Mouse (Mus musculus) erythroblast, adult 5-6 weeks (primary cell): ENCODE measurements around the gene Dr1. TPM values are rescaled to one million over a fixed set of nuclear protein-coding genes. Genes with fewer than 3 reads are reported as not detected.
"Not testable (repeated sequence)": the region's sequence is repeated elsewhere in the genome, so short reads cannot be mapped to it uniquely, and the experiment has no call there.

Source experiments
- ATAC-seq: replicated peaks from 2 replicates; pipeline ENCODE4 v1.8.0; 2016; ENCODE audit warnings: moderate number of reproducible peaks, mild to moderate bottlenecking, moderate TSS enrichment, inconsistent platforms; ENCODE audit not compliant: poor library complexity, low FRiP score, severe bottlenecking
- total RNA-seq, 2 experiments: library from RNA; stranded (forward) in 1 of 2; stranded (reverse) in 1 of 2; fragments of 150-400 nt in 1 of 2; fragments of 200-764, 138-1000 nt in 1 of 2; gene quantifications; 2 replicates each; pipeline versions ENCODE4 v1.2.3 to v1.2.4; 2015 to 2017; ENCODE audit warnings: low replicate concordance in 2 of 2

Dr1 gene
- total RNA-seq (2015; ENCODE audit: low replicate concordance), result 28.6 and 29.2 TPM in 2 replicates
- total RNA-seq (2017; ENCODE audit: low replicate concordance), result 18.4 and 30.2 TPM in 2 replicates

DNA sequence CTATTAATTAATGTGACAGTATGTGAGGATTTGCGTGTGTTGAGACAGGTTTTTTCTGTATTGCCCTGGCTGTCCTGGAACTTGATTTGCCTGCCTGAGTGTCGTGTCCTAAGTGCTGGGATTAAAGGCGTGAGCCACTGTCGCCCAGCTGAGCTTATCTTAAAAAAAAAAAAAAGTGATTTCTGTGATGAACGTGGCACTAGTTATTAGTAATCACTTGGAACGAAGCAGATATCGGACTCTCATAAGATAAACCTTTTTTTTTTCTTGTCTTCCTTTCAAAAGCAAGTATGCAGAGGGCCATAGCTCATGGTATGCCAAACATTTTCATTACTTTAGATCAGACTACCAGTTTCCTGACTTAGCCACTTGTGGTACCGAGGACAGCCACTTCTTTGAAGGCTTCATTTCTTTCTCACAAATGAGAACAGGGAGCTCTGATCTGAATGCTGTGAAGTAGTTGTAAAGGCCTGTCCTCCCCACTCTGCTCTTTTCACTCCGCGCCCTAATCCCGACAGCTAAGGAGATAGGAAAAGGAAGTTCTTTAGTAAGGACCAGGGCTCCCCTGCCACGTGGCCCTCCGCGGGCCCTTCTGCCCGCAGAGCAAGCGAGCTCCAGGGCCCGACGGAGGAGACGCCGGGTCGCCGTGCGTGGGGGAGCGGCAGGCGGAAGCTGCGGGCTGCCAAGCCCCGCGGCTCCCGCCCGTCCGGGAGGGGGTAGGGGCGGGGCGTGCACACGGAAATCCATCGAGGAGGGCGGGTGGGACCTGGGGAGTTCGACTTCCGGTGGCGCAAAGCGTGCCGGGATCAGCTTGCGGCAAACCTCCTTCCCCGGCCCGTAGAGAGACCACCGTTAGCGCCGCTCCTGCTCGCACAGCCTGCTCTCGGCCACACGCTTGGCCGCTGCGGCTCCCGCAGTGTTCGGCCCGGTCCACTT is at the start of gene Dr1:
TSS of gene Dr1 (plus strand) at position 771 of the 936 bp plus-strand sequence.
- ATAC-seq, result peak; percentile 88

DNA sequence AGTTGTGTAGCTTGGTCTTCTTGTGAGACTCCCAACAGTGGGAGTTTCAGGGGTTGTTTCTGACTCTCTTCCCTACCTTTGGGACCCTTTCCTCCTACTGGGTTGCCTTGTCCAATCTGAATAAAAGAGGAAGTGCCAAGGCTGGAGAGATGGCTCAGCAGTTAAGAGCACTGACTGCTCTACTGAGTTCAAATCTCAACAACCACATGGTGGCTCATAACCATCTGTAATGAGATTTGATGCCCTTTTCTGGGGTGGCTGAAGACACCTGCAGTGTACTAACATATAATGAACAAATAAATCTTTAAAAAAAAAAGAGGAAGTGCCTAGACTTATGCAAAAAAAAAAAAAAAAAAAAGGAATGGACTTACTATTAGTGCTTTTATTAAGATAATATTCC is 44.6 kb upstream of the Dr1 start:
- no peak for ATAC-seq

DNA sequence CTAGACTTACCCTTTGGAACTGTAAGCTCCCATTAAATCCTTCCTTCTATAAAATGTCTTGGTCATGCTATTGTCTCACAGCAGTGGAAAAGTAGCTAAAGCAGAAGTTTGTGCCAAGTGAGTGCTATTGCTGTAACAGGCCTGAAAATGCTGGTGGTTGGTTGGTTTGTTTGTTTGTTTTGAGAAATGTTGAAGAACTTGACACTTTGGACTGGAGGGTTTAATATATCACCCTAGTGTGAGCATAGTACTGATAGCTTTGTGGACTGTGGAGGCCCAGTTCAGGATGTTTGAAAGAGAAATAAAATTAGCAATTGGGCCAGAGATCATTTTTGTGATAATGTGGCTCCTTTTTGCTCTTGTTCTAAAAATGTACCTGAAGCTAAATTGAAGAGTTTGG is 42.5 kb upstream of the Dr1 start:
- no peak for ATAC-seq

DNA sequence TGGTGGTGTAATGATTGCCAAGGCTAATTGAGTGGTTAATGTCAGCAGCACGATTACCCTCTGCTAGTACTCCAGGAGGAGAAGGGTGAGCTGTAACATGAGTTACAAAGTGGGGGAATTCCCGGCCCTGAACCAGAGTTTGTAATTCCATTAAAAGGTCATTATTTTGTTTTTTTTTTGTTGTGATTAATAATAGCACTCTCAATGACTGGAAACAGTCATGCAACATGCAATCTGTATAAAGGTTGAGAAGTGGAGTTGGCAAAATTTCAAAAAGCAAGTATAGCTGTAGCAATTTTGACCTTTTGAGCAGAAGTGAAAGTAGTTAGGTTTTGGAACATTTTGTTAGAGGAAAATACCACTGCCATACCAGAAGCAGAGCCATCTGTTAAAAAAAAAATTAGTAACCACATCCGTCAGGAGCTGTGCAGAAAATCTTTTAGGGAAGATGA is 22.4 kb upstream of the Dr1 start:
- no peak for ATAC-seq

DNA sequence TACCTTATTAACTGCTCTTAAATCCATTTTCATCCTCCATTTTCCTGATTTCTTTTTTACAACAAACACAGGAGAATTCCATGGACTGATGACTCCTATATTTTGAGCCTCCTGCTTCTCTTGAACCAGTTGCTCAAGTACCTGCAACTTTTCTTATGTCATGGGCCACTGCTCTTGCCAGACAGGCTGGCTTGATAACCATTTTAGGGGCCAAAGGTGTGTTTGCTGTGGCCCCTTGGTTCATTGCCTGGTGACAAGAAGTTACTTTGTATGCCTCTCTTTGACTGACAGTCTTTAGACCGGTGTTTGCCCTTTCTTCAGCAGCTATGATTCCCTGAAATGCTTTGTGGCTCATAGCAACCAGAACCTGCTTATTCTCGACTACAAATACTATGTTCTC is 18.7 kb upstream of the Dr1 start:
- ATAC-seq, result no peak

DNA sequence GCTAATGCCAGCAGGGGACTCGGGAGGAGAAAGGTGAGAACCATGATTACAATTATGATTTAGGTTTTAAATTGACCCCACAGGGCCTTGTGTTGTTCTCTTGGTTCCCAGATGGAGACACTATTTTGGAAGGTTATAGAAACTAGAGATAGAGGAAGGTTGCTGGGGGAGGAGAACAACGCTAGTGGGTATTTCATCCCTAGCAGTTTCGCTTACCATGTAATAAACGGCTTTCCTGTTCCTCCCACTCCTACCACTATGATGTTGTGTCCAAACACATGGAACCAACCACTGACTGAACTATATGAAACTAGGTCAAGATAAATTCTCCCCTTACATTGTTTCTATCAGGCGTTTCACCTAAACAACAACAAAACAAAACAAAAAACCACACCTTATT is 13.4 kb upstream of the Dr1 start:
- ATAC-seq, result no peak

DNA sequence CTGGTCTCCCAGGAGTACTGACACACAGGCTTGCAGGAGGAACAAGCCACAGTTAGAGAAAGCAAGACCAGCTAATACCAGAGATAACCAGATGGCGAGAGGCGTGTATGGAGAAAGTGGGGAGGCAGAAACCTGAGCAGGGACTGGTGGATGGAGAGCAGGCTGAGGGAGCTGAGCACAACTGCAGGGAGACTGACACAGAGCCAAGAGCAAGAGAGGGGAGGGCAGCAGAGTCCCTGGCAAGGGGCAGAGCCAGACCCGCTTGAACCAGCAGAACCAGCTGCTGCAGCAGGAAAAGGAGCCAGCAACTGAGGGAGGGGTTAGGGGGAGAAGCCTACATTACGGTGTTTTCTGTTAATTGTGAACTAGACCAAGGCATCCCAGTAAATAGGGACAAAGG is 6.0 kb upstream of the Dr1 start:
- peak; percentile 77 for ATAC-seq

DNA sequence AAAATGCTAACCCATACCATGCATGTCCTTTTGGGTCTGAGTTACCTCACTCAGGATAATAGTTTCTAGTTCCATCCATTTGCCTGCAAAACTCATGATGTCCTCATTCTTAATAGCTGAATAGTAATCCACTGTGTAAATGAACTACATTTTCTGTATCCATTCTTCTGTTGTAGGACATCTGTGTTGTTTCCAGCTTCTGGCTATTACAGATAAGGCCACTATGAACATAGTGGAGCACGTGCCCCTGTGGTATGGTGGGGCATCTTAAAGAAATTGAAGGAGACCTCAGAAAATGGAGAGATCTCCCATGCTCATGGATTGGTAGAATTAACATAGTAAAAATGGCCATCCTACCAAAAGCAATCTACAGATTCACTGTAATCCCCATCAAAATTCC is 4.9 kb upstream of the Dr1 start:
- ATAC-seq, result not testable (repeated sequence)

DNA sequence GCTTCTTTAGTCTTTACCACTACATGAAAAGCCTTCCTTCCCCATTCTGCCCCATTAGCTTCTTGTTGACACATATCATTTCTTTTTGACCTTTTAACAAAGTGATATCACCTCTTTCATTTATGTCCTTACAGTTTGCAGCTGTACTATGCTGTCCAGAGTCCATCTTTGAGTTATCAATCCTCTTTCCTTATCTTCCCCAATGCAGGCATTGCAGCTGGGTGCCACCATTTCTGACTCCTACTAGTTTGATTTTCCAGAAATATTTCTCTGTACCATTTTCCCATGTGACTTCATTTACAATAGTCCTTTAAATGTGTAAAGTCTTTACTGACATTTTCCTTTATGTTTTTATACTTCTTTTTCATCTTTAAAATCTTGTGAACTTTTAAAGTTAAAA is 1.7 kb upstream of the Dr1 start:
- ATAC-seq, result no peak

DNA sequence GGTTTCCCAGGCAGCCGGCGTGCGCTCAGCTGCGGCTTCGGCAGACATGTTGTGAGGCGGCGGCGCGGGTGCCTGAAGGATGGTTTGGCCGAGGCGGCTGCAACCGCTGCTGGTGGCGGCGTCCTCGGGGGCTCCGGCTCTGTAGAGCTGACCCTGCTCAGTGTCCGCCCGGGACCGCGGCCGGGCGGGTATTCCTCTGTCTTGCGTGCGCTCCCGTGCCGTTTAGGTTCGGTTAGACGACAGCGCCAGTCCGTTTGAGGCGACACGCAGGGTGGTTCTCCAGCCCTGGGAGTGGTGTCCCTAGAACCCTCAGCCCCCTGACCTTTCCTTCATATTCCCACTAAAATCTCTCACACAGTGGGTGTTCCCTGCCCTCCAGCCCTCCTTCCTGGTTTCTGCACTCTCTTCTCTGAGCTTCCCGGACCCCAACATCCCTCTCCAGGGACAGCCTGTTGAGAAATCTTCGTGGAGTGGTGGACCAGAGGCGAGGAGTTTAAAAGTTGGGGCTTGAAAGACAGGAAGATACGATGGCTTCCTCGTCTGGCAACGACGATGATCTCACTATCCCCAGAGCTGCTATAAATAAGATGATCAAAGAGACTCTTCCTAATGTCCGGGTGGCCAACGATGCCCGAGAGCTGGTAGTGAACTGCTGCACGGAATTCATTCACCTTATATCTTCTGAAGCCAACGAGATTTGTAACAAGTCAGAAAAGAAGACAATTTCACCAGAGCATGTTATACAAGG is 540 bp downstream of the Dr1 start:
- ATAC-seq, result peak; percentile 42

DNA sequence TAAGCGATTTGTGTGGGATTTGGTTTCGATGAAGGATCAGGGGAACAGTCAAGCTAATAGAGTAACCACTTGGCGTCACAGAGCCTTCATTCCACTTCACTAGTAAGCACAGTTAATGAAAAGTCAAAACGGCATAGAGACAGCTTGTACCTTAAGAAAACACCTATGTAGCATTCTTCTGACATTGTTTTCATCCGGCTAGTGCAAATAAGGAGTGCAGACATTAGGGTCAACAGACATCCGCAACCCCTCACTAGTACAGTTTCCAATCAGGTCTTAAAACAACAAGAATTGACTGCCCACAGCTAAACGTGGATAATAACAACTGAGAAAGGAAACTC is 1.1 kb downstream of the Dr1 start:
- ATAC-seq, result peak; percentile 17

DNA sequence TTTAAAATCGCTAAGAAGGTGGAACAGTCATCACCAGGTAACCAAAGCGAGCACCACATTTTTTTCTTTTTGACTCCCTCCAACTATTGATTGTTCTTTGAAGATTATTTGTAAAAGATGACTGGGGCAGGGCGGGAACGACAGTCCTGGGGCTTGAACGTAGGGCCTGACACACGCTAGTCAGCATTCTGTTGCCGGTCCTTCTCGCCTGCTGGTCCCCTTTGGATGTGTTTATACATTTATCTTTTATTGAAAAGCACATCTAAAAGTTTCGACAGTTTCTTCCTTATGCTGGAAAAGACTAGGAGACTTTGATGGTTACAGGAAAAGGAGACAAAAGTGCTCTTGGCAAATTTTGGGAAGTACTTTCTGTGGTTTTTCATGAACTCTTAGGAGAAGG is 1.7 kb downstream of the Dr1 start:
- ATAC-seq, result peak; percentile 48; the same call in 1 of the 2 replicates

DNA sequence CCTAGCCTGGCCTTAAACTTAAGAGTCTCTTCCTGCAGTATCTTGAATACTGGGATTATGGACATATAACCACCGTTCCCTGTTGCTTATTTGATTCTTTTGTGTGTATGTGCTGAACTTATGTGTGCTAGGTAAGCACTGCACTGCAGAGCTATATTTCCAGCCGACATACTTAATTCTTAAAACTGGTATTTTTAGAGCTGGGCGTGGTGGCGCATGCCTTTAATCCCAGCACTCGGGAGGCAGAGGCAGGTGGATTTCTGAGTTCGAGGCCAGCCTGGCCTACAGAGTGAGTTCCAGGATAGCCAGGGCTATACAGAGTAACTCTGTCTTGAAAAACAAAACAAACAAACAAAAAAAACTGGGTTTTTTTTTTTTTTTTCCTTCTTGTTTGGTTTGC is 2.6 kb downstream of the Dr1 start:
- ATAC-seq, result not testable (repeated sequence)

DNA sequence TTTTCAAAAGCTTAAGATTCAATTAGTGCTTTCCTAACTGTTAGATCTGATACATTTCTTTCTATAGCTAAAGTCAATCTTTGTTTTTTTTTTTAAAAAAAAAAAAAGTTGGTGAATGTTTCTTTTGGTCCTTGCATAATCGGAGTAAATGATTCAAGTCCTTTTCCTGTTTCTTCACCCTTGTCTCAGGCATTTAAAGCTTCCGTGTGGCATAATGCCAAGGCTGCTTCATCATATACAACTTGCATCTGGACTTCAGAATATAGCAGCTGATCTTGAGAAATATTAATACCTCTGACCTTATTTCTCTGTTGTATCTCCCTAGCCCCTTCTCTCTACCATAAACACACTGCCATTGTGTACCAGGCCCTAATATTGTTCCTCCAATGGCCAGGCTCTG is 18.3 kb downstream of the Dr1 start:
- no peak for ATAC-seq

DNA sequence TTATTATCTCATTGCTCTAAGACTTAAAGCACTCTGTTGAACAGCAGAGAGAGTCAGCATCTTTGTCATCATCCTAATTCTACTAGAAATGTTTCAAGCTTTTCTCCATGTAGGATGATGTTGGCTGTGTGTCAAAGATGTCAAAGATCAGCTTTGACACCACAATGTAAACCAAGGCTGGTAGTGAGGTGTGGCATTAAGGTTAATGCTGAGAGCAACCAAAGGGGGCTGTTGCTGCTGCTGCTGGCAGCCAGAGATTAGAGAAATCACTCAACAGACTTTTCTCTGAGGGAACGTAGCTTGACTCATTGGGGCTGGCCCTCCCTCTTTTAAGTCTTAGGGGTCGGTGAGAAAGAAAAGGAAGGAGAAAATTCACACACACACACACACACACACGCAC is 32.9 kb downstream of the Dr1 start:
- no peak for ATAC-seq

DNA sequence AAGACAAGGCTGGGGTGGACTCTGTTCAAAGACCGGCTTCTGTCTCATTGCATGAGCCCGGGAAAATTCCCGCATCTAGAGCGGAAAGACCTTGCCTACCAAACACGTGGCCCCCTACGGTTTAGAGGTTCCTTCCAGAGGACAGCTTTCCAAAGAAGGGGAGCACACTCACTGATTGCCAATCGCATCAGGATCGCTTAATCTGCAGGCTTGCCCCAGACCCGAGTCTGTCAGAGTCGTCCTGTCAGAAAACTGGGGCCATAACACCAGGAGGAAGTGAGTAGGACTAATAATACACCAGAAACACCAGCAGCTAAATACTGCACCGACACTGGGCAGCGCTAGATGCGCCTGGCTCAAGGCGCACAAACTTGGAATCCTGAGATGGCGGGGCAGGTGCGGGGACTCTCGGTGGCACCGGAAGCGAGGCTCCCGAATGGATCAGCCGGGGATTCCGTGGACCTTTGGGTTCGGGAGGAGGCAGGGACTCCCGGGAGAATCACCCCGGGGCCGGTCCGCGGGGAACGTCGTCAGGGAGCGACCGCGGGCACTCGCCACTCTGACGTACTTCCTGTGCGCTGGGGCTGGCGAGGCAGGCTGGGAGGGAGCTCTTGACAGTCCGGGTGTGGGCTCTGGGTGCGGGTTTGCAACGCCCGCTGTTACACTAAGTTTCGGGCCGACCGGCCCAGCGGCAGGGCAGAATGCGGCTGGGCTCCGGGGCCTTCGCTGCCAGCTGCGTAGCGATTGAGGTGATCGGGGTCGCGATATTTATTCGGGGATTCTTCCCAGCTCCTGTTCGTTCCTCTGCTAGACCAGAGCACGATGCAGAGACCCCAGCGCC is 43.7 kb downstream of the Dr1 start, which contains the start of gene Pigg:
TSS of gene Pigg (plus strand) at position 386 of the 841 bp plus-strand sequence.
- ATAC-seq, result peak; percentile 99

DNA sequence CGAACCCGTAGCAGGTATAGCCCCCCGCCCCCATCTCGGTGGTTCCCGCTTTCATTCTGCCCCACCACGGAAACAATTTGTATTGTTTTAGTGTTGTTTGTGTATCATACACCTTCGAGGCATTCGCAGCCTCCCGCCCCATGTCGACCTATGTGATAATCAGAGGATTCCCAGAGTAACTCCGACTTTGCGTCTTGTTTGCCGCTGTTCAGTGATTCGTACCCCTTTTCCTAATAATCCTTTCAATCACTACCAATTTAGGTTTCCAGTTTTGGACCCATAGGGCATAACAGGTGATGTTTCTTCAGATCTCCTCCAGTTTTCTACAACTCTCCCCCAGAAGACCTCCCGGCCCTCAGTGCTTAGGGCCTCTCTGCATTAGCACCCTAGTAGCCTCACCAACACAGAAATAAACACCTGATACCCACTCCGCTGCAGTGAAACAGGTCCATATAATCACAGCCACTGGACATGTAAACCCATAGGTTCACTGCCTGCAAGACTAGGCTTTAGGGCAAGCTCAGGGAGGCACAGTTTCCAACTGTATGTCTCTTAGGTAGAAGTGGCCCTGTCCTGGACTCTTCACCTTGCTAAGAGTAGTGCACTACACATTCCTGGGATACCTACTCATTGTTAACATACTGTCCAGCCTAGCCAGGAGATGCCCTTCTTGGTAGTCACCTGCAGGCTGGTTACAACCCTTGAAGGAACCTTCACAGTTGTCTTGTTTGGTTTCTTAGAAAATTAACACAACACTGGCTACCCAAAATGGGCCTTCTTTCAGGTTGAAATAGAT is 44.6 kb downstream of the Dr1 start:
- ATAC-seq, result peak; percentile 53; the same call in 1 of the 2 replicates
